Mouse (Mus musculus): Measurements from ENCODE around the gene Gm11020.
A peak's percentile ranks its signal among the peaks of the same experiment; 100 is the strongest.

Gm11020 gene

DNA sequence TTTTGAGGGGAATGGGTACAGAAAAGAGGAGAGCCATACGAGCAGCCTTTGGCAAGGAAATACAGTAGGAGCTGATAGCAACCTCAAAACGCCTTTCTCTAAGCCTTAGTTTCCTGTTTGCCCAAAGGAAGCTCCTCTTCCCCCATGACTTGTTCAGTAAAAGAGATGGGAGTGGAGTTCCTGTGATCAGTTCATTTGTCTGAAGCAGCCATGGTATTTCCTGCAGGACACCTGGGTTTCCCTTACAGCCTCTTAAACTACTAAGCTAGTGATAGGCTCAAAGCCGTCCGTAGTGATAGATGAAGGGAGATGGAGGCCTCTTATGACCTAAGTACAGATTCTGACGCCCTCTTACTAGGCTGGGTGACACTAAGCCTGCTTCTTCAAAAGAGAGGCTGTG is 21.1 kb downstream of the Gm11020 start:
- DNase-seq (ENCODE audit: low read depth) = no peak

DNA sequence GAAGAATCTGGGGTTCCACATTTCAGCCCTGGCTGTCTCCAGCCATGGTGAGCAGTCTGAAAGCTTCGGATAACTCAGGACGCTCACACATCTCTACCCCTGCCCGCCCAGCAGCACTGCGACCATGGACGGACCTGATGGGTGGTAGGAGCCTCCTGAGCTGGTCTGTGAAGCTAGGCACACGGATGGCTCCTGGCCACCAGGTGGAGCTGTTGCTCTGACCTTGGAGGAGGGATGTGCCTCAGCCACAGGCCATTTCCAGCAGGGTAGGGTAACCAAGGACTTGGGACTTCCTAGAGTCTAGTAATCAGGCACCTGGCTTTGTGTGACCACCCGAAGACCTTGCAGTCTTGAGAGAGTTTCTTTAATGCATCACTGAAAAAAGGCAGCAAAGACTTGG is 22.6 kb downstream of the Gm11020 start:
- DNase-seq (ENCODE audit: low read depth) = peak; percentile 74

DNA sequence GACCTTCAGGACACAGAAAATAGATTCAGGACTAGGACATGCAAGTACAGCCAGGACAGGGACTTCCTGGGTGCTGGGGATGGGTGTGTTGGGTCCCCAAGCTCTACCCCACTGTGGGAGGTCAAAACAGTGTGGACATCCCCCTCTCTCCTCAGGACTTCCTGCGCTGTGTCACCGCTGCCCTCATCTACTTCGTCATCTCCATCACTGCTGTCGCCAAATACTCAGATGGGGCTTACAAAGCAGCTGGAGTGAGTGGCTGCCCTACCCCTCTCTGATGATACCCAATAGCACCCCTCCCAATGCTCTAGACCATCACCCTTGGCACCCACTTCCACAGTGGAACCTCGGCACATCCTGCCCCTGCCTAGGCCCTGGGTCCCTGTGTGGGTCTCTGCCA is 23.3 kb downstream of the Gm11020 start:
- DNase-seq (ENCODE audit: low read depth) = no peak

DNA sequence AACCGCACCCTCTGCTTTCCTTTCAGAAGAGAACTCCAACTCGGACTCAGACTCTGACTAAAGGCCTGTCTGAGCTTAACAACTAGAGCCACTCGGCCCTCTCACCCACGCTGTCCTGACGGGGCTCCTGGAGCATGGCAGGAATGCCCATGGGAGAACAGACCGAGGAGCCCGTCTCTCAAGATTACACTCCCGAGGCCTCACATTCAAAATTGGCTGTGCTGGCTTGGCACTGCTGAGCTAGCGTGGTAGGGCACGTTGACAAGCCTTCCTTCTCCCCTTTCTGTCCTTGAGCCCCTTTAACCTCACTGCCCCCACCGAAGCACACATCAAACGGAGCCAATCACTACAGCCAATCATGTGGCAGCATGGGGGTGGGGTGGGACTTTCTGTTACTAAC is 25.3 kb downstream of the Gm11020 start:
- no peak for DNase-seq (ENCODE audit: low read depth)

DNA sequence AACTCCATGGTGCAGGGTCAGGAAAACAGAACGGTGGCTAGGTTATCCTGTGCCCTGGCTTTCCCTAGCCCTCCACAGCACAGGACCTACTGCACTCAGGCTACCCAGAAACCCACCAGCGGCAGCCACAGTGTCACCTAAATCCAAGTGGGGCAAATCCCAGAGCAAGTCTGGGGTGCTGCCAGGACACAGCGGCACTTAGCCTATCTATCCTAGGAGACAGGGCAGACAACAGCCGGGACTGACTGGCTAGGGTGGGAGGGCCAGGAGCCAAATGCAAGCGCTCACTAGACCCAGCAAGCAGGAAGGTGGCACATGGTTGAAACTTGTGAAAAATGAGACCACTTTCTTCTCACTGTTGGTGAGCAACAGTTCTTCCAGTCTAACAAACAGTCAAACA is 27.6 kb downstream of the Gm11020 start:
- DNase-seq (ENCODE audit: low read depth) = no peak

DNA sequence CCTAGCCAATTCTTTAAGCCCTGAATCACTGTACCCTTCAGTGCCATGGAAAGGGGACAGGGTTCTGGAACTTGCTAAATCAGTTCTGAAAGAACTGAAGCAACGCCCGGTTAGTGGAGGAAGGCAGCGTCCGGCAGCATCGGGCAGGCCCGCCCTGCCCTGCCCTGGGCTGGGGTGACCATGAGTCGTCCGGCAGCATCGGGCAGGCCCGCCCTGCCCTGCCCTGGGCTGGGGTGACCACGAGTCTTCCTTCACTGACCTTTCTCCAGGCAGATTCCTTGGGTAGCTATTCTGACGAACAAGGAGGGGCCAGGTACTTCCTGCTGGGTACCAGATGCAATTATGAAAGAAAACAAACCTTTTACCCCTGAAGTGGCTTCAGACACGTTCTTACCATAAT is 28.7 kb downstream of the Gm11020 start:
- DNase-seq (ENCODE audit: low read depth) = no peak

DNA sequence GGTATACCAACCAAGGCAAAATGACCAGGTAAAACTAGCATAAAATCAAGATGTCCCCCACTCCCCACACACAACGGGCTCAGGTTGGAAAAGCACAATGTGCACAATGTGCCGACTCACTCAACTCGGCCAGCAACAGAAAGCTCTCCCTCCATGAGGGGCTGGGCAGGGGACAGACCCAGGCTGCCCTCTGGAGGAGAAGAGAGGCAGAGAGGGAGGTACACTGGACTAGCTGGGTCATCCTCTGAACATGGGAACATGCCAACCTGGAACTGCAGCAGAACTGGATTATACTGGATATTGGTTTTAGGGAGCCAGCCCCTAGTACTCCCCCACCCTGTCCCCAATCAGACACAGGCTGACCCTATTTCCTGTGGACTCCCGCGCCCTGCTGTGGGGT is 31.8 kb downstream of the Gm11020 start:
- DNase-seq (ENCODE audit: low read depth) = no peak

DNA sequence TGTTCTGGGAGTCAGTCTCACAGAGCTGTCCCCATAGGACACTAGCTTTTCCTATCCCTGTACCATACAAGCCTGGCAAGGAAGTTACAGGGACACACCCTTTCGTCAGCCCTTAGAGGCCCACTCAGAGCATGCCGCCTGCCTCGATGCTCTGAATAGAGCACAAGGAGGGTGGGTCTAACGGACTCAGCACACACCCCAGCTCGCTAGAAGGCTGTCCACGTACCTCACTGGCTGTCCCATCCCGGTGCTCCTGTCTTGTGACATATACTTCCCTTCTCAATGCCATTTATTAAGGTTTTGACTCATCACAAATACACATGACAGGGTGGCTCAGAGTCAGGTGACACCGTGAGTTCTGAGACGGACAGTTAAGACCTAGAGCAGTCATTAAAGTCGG is 33.1 kb downstream of the Gm11020 start:
- DNase-seq (ENCODE audit: low read depth) = no peak

DNA sequence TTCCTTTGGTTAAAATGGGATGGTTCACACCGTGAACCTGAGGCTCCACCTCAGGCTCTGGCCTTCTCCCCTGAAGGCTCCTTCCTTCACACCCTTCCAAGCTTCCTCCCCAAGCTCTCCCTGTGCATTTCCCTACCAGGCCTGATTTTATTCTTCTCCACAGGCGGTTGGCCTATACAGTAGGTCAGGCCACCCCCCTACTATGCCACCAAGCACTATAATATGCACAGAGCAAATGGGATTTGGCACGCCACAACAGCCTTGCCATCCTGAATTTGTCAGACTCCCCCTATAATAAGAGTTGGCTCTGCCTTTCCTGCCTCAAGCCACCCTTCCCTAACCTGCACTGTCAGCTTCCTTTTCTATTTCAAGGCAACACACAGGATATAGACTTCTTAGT is 37.3 kb downstream of the Gm11020 start:
- DNase-seq (ENCODE audit: low read depth) = no peak

DNA sequence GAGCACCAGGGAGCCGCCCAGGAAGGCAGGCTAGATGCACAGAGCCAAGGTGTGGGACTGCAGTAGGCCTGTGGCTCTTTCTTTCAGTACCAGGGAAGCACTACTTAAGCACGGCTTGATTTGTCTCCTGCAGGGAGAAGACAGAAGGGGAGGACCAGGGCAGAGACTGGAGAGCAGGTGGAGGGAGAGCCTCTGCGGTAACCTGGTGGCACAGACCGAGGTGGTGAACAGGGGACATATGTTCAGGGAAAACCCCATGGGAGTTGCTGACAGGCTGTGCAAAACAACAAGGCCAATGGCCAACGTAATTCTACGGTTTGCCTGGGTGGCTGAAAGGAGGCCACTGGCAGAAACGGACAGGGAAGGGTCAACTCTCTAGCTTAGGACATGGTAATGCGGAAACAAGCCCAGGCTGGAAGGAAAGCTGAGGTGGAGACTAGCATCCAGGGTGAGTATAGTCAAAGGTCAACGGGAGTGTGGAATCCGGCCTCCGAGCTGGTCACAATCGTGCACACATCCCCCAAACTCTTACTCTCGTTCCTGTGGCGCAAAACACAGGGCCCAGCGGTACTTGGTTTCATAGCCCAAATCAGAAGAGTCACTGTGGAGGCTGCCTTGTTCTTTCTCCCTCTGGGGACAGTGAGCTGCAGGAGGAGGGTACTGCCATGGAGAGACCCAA is 38.5 kb downstream of the Gm11020 start:
- DNase-seq (ENCODE audit: low read depth) = no peak

DNA sequence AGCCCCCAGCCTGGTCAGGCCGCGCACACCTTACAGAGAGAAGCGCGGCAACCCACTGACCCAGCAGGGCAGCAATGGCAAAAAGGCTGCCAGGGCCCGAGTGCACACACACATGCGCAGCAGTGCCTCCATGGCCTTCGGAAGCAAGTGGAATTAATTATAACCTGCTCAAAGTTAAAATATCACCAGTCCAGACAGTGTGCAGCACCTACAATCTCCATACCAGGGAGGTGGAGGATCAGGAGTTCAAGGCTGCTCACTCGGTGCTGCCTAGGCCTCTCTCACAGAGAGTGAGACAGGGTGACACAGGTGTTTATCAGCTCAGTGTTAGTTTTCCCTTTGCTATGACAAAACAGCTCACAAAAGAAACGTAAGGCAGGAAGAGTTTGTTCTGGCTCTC is 44.3 kb downstream of the Gm11020 start:
- DNase-seq (ENCODE audit: low read depth) = no peak

DNA sequence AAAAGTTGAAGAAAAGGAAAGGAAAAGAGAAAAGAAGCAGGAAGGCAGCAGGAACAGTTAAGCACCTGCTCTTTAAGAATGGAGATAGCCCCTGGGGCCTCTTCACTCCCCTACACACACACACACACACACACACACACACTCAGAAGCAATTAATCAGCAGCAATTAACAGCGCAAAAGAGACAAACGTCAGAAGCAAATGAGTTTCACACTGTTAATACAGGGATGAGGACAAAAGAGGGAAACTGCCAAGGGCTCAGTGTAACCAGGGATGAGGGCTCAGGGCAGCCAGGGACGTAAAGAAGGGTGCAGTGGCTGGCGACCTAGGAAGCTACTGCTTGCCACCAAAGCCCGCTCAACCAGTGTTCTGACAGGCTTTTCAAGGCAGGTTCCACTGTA is 46.0 kb downstream of the Gm11020 start:
- DNase-seq (ENCODE audit: low read depth) = no peak

DNA sequence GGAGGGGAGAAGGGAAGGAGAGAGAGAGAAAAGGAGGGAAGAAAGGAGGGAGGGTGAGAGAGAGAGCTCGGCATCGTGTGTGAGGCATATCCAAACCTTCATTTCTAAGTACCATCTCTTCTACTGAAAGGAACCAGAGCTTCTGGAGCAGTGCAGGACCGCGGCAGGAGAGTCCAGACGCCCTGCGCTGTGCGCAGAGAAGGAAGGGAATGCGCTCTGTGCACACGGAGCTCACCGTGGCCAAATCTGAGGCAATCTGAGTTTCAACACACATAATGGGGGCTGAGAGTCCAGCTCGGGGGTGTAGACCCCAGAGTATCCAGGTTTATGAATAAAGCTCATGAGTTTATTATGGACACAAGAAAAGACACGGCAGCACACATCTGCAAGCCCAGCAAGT is 48.2 kb downstream of the Gm11020 start:
- no peak for DNase-seq (ENCODE audit: low read depth)

DNA sequence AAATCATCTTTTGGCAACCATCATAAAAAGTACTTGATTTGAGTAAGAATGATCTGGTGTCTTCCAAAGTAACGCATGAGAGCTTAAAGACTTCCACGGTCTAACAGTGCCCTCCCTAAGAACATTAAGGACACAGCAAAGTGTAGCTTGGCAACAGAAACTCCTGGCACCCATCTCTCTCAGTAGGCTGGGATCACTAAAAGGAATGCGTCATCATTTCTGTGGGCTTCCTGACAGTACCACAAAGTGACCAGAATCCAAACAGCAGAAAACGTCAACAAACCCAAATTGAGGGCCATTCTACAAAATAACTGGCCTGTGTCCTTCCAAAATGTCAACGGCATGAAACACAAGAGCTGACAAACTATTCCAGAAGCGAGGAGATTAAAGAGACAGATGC is 48.7 kb downstream of the Gm11020 start:
- no peak for DNase-seq (ENCODE audit: low read depth)

DNA sequence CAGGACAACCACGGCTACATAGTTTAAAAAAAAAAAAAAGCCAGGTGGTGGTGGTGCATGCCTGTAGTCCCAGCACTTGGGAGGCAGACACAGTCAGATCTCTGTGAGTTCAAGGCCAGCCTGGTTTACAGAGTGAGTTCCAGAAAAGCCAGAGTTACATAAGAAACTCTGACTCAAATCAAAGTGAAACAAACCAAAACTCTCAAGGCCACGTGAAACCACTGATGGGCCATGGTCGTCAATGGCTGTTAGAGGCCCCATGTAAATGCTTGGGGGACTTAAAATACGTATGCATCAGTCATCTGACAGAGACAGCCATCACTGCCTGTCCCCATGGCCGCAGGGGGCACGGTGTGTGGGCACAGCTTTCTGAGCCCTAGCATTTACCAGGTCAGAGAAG is 49.8 kb downstream of the Gm11020 start:
- DNase-seq (ENCODE audit: low read depth) = no peak

All from c-Kit-positive CD71-negative TER-119-negative erythroid progenitor cells, embryonic 14.5 days (primary cell).